Mouse (Mus musculus): ENCODE results near the gene Esp36.
"Not testable (repeated sequence)": the region's sequence is repeated elsewhere in the genome, so short reads cannot be mapped to it uniquely, and the experiment has no call there.

Gene Esp36

DNA sequence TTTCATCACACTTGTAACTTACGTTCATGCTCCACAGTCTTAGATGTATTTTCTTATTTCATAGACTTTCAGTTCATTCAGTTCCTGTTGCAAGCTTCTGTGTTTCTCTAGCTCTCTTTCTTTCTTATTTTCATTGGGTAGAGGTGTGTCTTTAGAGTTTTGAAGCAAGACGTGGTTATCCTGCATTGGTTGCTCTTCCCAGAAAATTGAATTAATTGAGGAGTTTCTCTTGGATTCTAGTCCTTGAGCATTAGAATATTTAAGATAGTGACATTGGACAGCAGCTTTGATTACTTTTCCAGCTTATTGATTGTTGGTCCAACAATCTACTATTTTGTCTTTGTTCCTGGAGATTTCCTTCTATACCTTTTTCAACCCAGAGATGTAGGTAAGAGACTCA is at the start of gene Esp36:
TSS of gene Esp36 (minus strand) at position 101 of the 400 bp plus-strand sequence.
- no peak for DNase-seq (ENCODE audit: low spot score in 2 of 2)

DNA sequence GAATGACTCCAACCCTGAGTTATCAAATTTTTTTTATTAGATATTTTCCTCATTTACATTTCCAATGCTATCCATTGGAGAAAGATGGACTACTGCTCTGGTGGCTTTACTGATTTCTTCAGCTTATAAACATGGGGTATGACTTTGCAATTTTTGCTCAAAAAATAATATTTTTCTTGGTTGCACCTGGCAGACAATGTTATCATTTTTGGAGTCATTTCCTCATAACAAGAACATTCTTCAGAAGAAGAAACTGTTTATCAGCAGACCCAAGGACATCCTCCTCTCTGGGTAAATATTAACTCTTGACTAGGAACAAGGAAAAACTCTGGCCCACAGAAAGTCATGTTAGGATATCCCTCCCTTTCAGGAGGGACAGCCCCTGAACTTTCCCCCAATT is 36.2 kb upstream of the Esp36 start:
- not testable (repeated sequence) for DNase-seq (ENCODE audit: low spot score in 2 of 2)

DNA sequence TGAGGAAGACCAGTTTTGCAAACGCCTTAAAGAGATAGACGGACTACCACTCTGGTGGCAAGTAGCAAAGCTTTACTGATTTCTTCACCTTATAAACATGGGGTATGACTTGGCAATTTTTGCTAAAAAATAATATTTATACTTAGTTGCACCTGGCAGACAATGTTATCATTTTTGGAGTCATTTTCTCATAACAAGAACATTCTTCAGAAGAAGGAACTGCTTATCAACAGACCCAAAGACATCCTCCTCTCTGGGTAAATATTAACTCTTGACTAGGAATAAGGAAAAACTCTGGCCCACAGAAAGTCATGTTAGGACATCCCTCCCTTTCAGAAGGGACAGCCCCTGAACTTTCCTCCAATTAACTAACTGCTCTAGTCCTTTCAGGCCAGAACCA is 30.7 kb upstream of the Esp36 start:
- DNase-seq (ENCODE audit: low spot score in 2 of 2), result no peak

DNA sequence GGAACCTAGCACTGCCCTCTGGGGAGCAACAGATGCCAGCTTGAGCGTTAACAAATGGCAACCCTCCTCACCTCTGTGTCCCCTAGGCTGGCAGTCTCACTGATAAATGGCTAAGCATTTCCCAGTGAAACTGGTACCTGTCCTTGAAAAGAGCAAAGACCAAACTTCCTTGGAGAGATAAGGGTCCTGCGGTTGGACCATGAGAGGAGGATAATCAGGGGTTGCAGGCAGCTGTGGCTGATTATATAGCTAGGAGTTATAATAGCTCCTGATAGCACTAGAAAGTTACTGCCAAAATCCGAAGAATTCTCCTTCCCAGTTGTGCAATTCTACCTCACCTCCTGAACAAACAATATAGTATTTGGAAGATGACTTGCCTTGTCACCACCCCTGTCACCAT is 13.8 kb downstream of the Esp36 start:
- no peak for DNase-seq (ENCODE audit: low spot score in 2 of 2)

DNA sequence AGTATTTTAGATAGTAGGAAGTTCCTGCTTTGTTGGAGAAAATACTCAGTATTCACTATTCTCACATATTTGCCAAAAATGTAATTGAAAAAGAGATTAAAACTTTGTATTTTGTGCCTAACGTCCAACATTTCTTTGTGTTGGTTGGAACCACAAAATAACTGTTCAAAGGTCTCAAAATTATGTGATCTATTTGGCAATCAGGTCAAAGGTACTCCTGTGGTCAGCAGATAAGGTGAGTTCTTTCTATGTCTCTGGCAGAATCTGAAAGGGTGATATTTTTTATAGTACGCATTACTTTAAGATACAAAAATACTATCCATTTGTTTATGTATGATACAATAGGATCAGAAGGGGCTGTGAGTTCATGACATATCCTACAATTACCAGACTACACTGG is 28.2 kb downstream of the Esp36 start:
- DNase-seq (ENCODE audit: low spot score in 2 of 2), result no peak

Measured in urinary bladder, adult 18-20 months (tissue).